Mouse (Mus musculus): ENCODE data around the gene Rapgef5. TPM values are rescaled to one million over a fixed set of nuclear protein-coding genes. Genes with fewer than 3 reads are reported as not detected.
"Not testable (repeated sequence)": the region's sequence is repeated elsewhere in the genome, so short reads cannot be mapped to it uniquely, and the experiment has no call there.

Gene Rapgef5
- total RNA-seq, 4 experiments from 2014 or later: 193 to 200 (median 198) TPM

GRCm38 (mm10) chr12:117761698-117762097 is 245.4 kb downstream of the Rapgef5 start:
- DNase-seq (ENCODE audit: low spot score in 2 of 2): peak; percentile 53 to 61

GRCm38 (mm10) chr12:117763247-117763646 is 247.0 kb downstream of the Rapgef5 start:
- DNase-seq (ENCODE audit: low spot score in 2 of 2): no peak

DNA sequence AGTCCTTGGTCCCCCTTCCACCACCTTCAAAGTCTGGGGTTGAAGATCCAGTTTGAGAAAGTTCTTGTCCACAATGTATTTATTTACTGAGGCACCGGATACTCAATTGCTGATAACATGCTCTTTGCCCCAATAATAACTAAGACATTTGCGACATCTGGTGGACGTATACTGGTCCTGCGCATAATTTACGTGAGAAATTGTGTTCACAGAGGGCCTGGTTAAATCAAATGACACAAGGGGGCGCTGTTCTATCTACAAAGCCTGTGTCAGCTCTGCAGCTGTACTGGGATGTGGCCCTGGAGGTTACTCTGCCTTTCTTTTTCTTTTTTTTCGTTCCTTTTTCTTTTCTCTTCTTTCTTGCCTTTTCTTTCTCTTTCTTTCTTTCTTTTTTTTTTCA is 248.6 kb downstream of the Rapgef5 start:
- DNase-seq (ENCODE audit: low spot score in 2 of 2): peak; percentile 63 to 82

- DNase-seq (ENCODE audit: low spot score in 2 of 2): peak; percentile 44 to 78
Measured at GRCm38 (mm10) chr12:117769113-117769512, 252.8 kb downstream of the Rapgef5 start.

DNA sequence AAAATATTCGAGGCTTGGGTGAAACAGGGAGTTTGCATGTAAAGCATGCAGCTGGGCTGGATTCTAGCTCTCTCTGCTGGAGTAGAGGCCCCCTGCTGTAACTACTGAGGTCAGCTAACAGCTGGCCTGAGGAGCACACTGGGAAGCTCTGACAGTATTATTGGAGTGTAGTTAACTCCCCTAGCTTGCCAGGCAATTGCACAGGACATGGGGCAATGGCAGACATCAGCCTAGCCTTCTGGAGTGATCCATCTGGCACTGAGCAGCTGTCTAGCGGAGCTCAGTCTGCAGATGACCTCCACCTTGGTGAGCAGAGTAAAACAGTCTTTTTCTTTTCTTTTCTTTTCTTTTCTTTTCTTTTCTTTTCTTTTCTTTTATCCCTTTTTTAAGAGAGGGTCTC is 253.9 kb downstream of the Rapgef5 start:
- DNase-seq (ENCODE audit: low spot score in 2 of 2): no peak

DNA sequence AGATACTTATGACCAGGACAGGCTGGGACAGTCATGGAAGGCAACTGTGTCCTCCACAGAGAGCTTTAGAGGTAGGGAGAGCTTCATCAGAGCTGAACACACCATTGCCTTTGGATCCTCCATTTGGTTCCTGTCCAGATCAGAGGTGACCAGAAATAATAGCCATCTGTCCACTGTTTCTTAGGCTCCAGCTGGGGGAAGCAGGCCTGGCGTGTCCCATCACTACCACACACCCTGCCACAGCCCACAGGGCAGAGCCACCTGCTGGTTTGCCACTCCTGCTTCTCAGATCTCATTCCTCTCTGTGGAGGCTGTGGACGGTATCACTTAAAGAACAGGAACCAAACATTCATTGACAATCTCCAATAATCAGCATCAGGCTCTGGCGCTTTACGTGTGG is 254.9 kb downstream of the Rapgef5 start:
- DNase-seq (ENCODE audit: low spot score in 2 of 2): no peak

- DNase-seq (ENCODE audit: low spot score in 2 of 2): peak; percentile 49 to 83
Measured at GRCm38 (mm10) chr12:117772638-117773037, 256.4 kb downstream of the Rapgef5 start.

GRCm38 (mm10) chr12:117776841-117777240 is 260.6 kb downstream of the Rapgef5 start:
- DNase-seq (ENCODE audit: low spot score in 2 of 2): no peak

GRCm38 (mm10) chr12:117781360-117781759 is 265.1 kb downstream of the Rapgef5 start:
- no peak for DNase-seq (ENCODE audit: low spot score in 2 of 2)

DNA sequence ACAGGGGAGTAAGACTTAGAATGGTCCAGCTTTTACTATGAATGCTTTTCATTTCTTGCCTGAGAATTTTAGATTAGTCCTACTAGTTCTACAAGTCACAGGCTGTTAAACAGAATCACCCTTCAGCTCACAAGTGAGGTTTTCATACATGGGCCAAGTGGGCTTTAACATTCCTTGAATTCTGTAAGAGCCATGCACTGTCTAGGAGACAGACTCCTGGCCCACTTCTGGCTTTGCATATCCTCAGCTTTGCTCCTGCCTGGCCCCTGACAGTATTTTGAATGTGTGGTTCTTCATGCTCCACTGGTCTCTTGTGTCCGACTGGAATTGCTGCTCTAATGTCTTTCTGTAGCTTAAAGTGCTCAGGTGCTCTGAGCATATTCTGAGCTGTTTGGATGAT is 267.1 kb downstream of the Rapgef5 start:
- no peak for DNase-seq (ENCODE audit: low spot score in 2 of 2)

- no peak for DNase-seq (ENCODE audit: low spot score in 2 of 2)
Measured at GRCm38 (mm10) chr12:117786621-117787020, 270.3 kb downstream of the Rapgef5 start.

- DNase-seq (ENCODE audit: low spot score in 2 of 2): no peak
Measured at GRCm38 (mm10) chr12:117788513-117789011, 272.3 kb downstream of the Rapgef5 start.

- no peak for DNase-seq (ENCODE audit: low spot score in 2 of 2)
Measured at GRCm38 (mm10) chr12:117789017-117789416, 272.7 kb downstream of the Rapgef5 start.

- DNase-seq (ENCODE audit: low spot score in 2 of 2): no peak
Measured at GRCm38 (mm10) chr12:117795303-117795702, 279.0 kb downstream of the Rapgef5 start.

DNA sequence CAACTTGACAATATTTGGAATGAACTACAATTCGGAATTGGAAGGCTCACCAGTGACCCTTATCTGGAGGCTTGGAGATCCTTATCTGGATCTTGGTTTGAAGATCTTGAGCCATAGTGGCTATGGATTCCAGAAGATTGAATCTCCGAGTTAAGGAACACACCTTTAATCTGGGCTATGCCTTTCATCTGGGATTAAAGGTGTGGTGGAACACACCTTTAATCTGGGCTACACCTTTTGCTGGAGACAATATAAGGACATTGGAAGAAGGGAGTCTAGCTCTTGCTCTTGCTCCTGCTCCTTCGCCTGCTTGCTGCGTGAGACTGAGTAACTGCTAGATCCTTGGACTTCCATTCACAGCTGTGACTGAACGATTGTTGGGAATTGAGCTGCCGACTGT is 287.7 kb downstream of the Rapgef5 start, which contains the start of gene Cdca7l:
TSS of gene Cdca7l (plus strand) at position 301 of the 400 bp plus-strand sequence.
- not testable (repeated sequence) for DNase-seq (ENCODE audit: low spot score in 2 of 2)

DNA sequence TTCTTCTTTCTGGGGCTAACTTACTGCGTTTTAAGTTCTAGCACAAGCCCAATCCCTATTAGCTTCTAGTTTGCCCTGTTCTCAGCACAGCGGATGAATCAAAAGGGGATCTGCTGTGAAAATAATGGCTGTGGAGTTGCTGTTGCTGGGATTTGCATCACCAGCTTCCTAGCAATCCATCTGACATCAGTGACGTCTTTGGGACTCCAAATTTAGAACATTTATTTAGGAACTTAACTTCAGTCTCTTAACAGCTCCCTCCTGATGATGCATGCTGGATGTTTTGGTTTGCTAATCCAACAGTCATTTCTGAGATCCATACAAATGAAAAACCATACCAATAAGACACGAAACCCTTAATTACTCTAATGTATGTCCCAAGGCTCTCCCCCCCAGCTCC is 289.3 kb downstream of the Rapgef5 start:
- DNase-seq (ENCODE audit: low spot score in 2 of 2): no peak

DNA sequence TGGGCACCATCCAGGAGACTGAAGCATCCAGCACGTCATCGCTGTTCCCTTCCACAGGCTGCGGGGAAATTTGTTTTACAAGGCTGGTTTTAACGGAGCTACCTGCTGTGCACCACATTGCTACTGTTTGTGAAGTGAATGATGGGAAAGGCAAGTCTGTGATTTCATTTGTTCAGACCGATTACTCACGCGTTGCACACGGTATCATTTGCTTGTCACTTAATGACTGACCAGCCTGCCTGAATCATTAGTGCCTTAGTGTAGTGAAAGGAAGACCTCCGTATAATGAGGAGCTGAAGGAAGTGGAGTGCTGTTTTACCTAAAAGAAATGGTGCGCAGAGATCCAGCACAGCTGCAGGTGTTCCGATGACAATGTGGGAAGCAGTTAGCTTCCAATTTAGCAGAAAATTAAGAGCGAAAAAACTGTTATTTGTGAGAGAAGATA is 289.8 kb downstream of the Rapgef5 start:
- peak in 1 of 2 experiments; percentile 29 for DNase-seq (ENCODE audit: low spot score in 2 of 2)

- DNase-seq (ENCODE audit: low spot score in 2 of 2): no peak
Measured at GRCm38 (mm10) chr12:117806470-117806869, 290.2 kb downstream of the Rapgef5 start.

- DNase-seq (ENCODE audit: low spot score in 2 of 2): no peak
Measured at GRCm38 (mm10) chr12:117807637-117808036, 291.4 kb downstream of the Rapgef5 start.

GRCm38 (mm10) chr12:117808355-117809326 is 292.4 kb downstream of the Rapgef5 start:
- no peak for DNase-seq (ENCODE audit: low spot score in 2 of 2)
